Mouse (Mus musculus) layer of hippocampus, postnatal 25 days (tissue): Measurements from ENCODE around the gene Gm10518. TPM values are rescaled to one million over a fixed set of nuclear protein-coding genes. Genes with fewer than 3 reads are reported as not detected.
"Not testable (repeated sequence)": the region's sequence is repeated elsewhere in the genome, so short reads cannot be mapped to it uniquely, and the experiment has no call there.

ENCODE experiments used
- DNase-seq, 2 experiments: peaks; one replicate each; pipeline ENCODE4 v3.0.0; 2022; ENCODE audit warnings: mixed read lengths in 2 of 2, low spot score in 1 of 2; ENCODE audit errors: extremely low spot score in 1 of 2
- total RNA-seq, 2 experiments: library from RNA; stranded (reverse); gene quantifications; 2 replicates each; pipeline ENCODE4 v1.2.3; 2021

Gene Gm10518
- not detected for total RNA-seq

GRCm38 (mm10) chr1:179802610-179803512 lies at the start of gene Gm10518:
TSS of gene Gm10518 (plus strand) at chr1:179803376.
- DNase-seq = peak; percentile 40 to 53

GRCm38 (mm10) chr1:179756477-179756876 lies 46.7 kb upstream of the Gm10518 start:
- no peak for DNase-seq

GRCm38 (mm10) chr1:179760086-179760485 lies 43.1 kb upstream of the Gm10518 start:
- no peak for DNase-seq

GRCm38 (mm10) chr1:179760553-179760952 lies 42.6 kb upstream of the Gm10518 start:
- DNase-seq = no peak

GRCm38 (mm10) chr1:179776831-179777230 lies 26.3 kb upstream of the Gm10518 start:
- DNase-seq = no peak

- no peak for DNase-seq
Observed at GRCm38 (mm10) chr1:179784098-179784497, 19.1 kb upstream of the Gm10518 start.

- DNase-seq = no peak
Observed at GRCm38 (mm10) chr1:179785502-179785901, 17.7 kb upstream of the Gm10518 start.

- no peak for DNase-seq
Observed at GRCm38 (mm10) chr1:179787281-179787680, 15.9 kb upstream of the Gm10518 start.

- DNase-seq = no peak
Observed at GRCm38 (mm10) chr1:179798794-179799193, 4.4 kb upstream of the Gm10518 start.

GRCm38 (mm10) chr1:179803513-179804139 lies 450 bp downstream of the Gm10518 start, which contains the start of gene Ahctf1:
TSS of gene Ahctf1 (minus strand) at chr1:179803680.
- peak; percentile 93 to 96 for DNase-seq

GRCm38 (mm10) chr1:179804140-179804881 lies 1.1 kb downstream of the Gm10518 start:
- peak in 1 of 2 experiments; percentile 6 for DNase-seq

- no peak for DNase-seq
Observed at GRCm38 (mm10) chr1:179805751-179806150, 2.6 kb downstream of the Gm10518 start.

- DNase-seq = no peak
Observed at GRCm38 (mm10) chr1:179807468-179807867, 4.3 kb downstream of the Gm10518 start.

GRCm38 (mm10) chr1:179808300-179808699 lies 5.1 kb downstream of the Gm10518 start:
- DNase-seq = no peak

GRCm38 (mm10) chr1:179813385-179813784 lies 10.2 kb downstream of the Gm10518 start:
- DNase-seq = no peak

- no peak for DNase-seq
Observed at GRCm38 (mm10) chr1:179814616-179815015, 11.4 kb downstream of the Gm10518 start.

- DNase-seq = not testable (repeated sequence)
Observed at GRCm38 (mm10) chr1:179818490-179819278, 15.5 kb downstream of the Gm10518 start.

GRCm38 (mm10) chr1:179824549-179824948 lies 21.4 kb downstream of the Gm10518 start:
- no peak for DNase-seq

- no peak for DNase-seq
Observed at GRCm38 (mm10) chr1:179828051-179828450, 24.9 kb downstream of the Gm10518 start.

- DNase-seq = no peak
Observed at GRCm38 (mm10) chr1:179828900-179829299, 25.7 kb downstream of the Gm10518 start.
